Mouse (Mus musculus) bone marrow, adult 2 months (tissue): ENCODE results near the gene C130026I21Rik. TPM values are rescaled to one million over a fixed set of nuclear protein-coding genes. Genes with fewer than 3 reads are reported as not detected.
"Not testable (repeated sequence)": the region's sequence is repeated elsewhere in the genome, so short reads cannot be mapped to it uniquely, and the experiment has no call there.

ENCODE experiments used
- H3K27ac ChIP-seq: fragments of 200-500 bp; 2 replicates; pipeline ENCODE4 v1.5.1; 2012; ENCODE audit warnings: low read depth, mild to moderate bottlenecking, control low read depth, inconsistent platforms, low read length; ENCODE audit not compliant: control insufficient read depth, poor library complexity, insufficient read depth
- H3K4me1 ChIP-seq: fragments of 200-500 bp; 2 replicates; pipeline ENCODE4 v1.6.1; 2011; ENCODE audit warnings: low read length; ENCODE audit not compliant: control insufficient read depth, insufficient read depth
- H3K4me3 ChIP-seq: fragments of 200-500 bp; replicated peaks from 2 replicates; pipeline ENCODE3; 2011; ENCODE audit warnings: mild to moderate bottlenecking, low read depth, low read length, control low read depth; ENCODE audit not compliant: control insufficient read depth
- CTCF ChIP-seq: fragments of 200-500 bp; IDR thresholded peaks from 2 replicates; pipeline ENCODE4 v1.5.1; 2011; ENCODE audit warnings: low read length, control low read depth; ENCODE audit not compliant: control insufficient read depth, insufficient read depth
- POLR2A ChIP-seq: fragments of 200-500 bp; IDR thresholded peaks from 2 replicates; pipeline ENCODE4 v1.6.1; 2011; ENCODE audit warnings: low read depth, mild to moderate bottlenecking, control low read depth, low read length, borderline replicate concordance; ENCODE audit not compliant: control insufficient read depth
- WGBS: fragments of 180-500 bp; shearing (Covaris S2); methylation state at CpG from one replicate; pipeline ENCODE4 v1.1.7; 2018; 5-methylcytosine and 5-hydroxymethylcytosine counted together
- polyA plus RNA-seq: library from polyadenylated mRNA; stranded (reverse); fragments of >200 nt; gene quantifications from 2 replicates; pipeline ENCODE4 v1.2.4, GENCODE M21; 2011; ENCODE audit warnings: low replicate concordance; ENCODE audit not compliant: missing spikeins, insufficient read depth, insufficient read length

The C130026I21Rik gene
- polyA plus RNA-seq, 1 experiment, result 11.7 TPM

DNA sequence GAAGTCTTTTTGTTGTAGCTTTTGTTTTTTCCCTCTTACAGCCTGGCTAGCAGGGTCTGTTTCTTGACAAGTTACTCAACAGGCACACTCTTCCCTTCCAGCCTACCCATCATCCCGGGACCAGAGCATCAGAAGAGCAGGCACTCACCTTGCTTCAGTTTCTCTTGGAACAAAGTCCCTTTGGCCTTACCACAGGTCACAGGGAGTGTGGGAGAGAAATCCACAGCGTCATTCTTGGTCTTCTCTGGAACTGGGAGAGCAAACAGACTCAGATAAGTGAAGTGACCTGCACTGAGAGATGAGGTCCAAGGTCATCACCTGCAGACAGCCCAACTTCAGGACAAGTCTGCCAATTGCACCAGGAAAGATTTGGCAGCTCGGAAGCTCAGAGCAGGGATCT, 277.5 kb downstream of the C130026I21Rik start:
- H3K27ac ChIP-seq, H3K4me3 ChIP-seq, H3K4me1 ChIP-seq: not testable (repeated sequence)
- no CpG with 5 or more reads among the region's 3 CpGs for WGBS

DNA sequence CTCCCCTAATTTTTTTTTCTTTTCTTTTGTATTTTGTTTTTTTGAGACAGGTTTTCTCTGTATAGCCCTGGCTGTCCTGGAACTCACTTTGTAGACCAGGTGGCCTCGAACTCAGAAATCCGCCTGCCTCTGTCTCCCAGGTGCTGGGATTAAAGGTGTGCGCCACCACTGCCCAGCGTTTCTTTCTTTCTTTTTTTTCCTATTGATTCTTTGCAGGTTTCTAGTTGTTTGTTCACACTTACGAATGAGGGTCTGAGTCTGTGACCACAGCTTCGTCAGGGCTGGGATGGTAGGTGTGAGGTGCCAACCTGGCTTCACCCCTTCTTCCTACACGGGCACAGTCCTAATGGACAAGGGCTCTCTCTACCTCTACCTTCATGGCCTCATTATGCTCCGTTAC, 281.3 kb downstream of the C130026I21Rik start:
- H3K4me1 ChIP-seq, H3K27ac ChIP-seq, H3K4me3 ChIP-seq: not testable (repeated sequence)
- 73% methylated on average over 8 of the region's 8 CpGs for WGBS

DNA sequence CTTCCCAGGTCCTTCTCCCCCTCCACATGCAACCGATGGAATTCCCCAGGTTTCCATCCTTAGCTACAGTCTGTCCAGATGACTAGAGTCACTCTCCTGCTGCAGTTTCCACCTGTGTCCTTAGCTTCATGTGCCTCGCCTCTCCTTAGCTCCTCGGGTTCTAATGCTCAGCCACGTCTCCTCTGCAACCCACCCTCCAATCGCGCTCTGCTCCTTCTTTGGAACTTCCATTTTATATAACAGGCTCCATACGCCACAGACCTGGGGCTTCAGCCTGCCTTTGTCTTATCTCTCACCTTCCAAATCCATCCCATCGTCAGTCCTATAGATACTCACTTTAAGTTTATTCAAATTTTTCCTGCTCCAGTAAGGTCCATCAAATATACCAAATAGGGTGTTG, 282.6 kb downstream of the C130026I21Rik start:
- not testable (repeated sequence) for H3K4me3 ChIP-seq, H3K4me1 ChIP-seq, H3K27ac ChIP-seq
- WGBS, result 64% methylated on average over 8 of the region's 8 CpGs

DNA sequence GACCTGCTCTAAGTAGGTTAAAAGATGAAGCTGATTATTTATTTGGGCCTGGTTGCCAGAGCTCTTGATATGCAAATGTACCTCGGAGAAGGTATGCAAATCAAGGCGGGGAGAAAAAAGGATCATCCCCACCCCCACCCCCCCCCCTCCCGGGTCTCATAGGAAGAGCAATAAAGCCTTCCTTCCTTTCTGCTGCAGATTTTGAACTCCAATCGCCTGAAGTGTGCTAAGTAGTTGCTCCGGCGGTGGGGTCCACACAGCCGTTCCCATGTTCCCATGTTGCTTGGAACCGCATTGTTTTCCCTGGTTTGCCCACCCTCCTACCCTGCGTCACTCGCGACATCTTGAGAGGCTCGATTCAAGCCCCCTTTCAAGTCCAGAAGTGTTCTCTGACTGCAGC, 308.6 kb downstream of the C130026I21Rik start:
- not testable (repeated sequence) for H3K4me1 ChIP-seq, H3K4me3 ChIP-seq, H3K27ac ChIP-seq
- WGBS, result 16% methylated on average over 12 of the region's 12 CpGs

DNA sequence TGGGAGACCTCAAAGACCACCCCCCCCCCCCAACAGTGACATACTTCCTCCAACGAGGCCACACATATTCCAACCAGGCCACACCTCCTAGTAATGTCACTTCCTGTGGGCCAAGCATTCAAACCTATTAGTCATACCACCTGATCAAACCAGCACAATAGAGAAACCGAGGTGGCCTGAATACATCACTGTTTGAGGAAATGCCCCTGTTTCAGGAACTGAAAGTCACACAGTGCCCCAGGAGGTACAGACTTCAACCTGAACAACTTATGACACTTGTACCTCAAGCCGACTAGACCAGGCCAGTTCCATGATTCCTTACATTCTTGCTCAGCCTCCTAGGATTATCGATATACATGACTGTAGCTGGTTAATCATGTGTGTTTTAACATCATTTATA, 312.7 kb downstream of the C130026I21Rik start:
- H3K27ac ChIP-seq, H3K4me3 ChIP-seq, H3K4me1 ChIP-seq: not testable (repeated sequence)
- 59% methylated on average over 4 of the region's 4 CpGs for WGBS

DNA sequence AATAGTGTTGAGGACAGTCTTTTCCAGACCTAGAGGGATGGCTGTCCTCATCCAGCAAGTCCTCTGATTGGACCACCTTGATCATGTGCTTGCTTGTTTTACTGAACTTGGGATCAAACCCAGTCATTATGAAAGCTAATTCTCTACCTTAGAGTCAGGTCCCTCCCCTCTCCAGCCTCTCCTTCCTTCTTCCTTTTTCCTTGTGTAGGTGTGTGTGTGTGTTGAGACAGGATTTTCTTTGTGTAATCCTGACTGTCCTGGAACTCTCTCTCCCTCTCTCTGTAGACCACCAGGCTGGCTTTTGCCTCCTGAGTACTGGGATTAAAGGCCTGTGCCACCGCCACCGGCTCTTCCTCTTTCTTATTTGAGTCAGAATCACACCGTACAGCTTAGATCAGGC, 313.6 kb downstream of the C130026I21Rik start:
- not testable (repeated sequence) for H3K4me3 ChIP-seq, H3K4me1 ChIP-seq, H3K27ac ChIP-seq
- 88% methylated on average over 3 of the region's 3 CpGs for WGBS

DNA sequence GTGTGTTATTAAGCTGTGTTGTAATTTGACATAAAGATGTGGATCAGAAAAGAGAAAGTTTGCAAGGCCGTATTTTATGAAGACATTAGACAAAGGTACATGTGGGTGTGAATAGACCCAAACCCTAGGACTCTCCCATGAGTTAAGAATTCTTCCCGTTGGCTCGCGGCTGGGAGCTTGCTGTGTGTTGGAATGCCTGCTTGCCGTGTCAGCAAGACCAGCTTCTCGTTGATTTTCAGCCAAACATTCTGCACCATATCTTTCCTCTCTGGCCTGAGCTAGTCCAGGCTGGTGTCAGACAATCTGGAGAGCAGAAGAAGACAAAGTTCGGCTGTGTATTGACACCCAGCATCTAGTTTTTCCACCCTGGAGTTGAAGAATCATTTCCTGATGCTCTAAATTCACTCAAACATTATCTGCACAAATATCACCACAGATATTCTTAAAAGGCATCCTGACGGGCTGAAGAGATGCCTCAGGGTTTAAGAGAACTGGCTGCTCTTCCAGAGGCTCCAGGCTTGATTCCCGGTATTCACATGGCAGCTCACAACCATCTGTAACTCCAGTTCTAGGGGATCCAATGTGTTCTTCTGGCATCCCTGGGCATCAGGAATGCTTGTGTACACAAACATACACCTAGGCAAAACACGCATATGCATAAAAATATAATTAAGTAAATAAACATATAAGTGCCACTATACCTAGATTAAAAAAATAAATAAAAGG, 317.7 kb downstream of the C130026I21Rik start:
- H3K4me1 ChIP-seq, result no peaks in the 10 kb centered on the region
- TF ChIP-seq POLR2A, result no peak
- no peak for TF ChIP-seq CTCF
- H3K4me3 ChIP-seq, result no peak overlapping the region
- no peak overlapping the region for H3K27ac ChIP-seq
- WGBS, result 82% methylated on average over 10 of the region's 10 CpGs

DNA sequence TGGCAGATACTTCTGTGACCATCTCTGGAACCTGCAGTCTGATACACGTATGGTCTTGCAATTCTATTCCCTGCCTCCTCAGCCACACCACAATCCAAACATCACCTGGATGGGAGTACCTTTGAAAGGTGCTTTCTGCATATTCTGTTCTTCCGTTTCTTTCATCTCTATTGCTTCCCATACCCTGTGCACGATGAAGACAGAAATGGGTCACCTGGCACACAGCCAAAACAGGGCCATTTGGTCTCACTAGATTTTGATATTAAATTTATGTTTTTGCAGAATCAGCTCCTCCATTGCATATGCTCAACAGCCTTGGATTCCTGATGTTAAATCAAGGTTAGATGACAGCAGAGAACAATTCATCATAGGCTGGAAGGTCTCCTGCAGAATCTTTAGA, 318.8 kb downstream of the C130026I21Rik start:
- 88% methylated on average over 3 of the region's 3 CpGs for WGBS
- TF ChIP-seq POLR2A (no peak), CTCF (no peak)
- Histone ChIP-seq H3K27ac (no peak overlapping the region), H3K4me1 (no peaks in the 10 kb centered on the region), H3K4me3 (no peak overlapping the region)

DNA sequence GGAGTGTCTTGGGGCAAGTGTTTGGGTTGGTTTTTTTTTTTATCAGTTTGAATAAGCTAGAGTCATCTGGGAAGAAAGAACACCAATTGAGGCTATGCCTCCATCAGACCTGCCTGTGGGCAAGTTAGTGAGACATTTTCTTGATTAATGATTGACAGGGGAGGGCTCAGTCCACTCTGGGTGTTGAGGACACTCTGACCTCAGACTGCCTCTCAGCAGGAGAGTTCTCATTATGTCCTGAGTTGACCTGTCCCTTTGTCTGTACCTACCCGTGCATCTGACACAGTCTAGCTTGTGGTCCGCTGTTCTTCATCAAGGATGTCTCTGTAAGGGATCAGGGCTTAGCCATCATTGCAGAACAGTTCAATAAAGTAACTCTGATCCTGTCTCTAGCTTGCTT, 323.0 kb downstream of the C130026I21Rik start:
- Histone ChIP-seq H3K4me1 (no peaks in the 10 kb centered on the region), H3K4me3 (no peak overlapping the region), H3K27ac (no peak overlapping the region)
- no peak for TF ChIP-seq POLR2A
- no peak for TF ChIP-seq CTCF
- 77% methylated on average over 2 of the region's 2 CpGs for WGBS

DNA sequence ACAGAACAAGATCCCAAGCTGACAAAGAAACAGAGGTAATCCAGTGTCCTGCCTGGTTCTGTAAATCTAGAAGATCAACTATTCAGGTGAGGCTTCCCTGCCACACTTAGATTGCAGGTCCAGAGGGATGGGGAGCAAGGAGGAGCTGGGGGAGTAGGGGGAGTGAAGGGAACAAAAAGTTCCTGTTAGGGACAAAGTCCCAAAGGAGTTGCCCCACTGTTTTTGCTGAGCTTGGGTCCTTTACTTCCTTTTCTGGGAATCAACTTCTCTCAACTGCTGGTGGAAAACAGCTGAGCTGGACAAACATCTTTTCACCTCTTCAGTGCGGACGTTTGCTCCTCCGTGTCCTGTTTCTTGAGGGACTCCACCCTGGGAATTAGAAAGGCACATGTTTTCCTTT, 324.4 kb downstream of the C130026I21Rik start:
- Histone ChIP-seq H3K4me1 (0 out of 2 replicates have a peak, but pooled peaks cover 1% of the 10 kb centered on the region), H3K27ac (no peak overlapping the region), H3K4me3 (no peak overlapping the region)
- TF ChIP-seq CTCF (no peak), POLR2A (no peak)
- 84% methylated on average over 3 of the region's 3 CpGs for WGBS
